In the genomic region with DNA sequence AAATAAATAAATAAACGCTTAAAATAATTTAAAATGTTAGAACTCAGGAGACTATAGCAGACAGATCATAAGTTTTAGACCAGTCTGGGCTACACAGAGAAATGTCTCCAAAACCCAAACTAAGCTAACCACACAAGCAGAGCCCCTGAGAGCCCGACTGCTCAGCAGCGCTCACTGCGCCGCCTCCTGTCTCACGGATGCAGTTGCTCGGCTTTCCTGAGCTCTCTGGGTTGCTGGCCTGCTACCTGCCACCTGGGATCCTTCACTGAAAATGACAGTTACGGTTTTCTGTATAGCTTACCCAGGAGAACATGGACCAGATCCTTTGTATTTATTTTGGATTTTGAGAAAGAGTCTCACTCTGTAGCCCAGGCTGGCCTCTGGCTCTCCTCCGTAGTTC, we compare ENCODE assay signal across 14 mouse cellular contexts. TPM values are rescaled to one million over a fixed set of nuclear protein-coding genes. Genes with fewer than 3 reads are reported as not detected.
DNase-seq lines count a peak whose midpoint lies in the region; ATAC-seq and TF ChIP-seq lines count a peak whose summit lies in the region.
"Had no signal": no experiment of that assay in that cellular context is flagged by ENCODE, and none has a peak within 500 bp of the region (broad histone marks: within the 10 kb centered on the region; RNA-seq: fewer than 3 reads in every experiment).

No protein-coding gene starts in this region.

- no peak for DNase-seq in lung, embryonic 14.5 days
- DNase-seq in lung, postnatal 10 days = no peak
- DNase-seq in ES-CJ7 (ENCODE audit: low read depth, low spot score) = peak; percentile 55
- no peak for DNase-seq in liver, embryonic 11.5 days (ENCODE audit: low spot score)
- DNase-seq in thymus, postnatal 0 days (ENCODE audit: low spot score) = peak; percentile 88
- DNase-seq: adrenal gland, postnatal 36 days; cerebellum, postnatal 25 days; gastrocnemius, adult 2 months; kidney, adult 2 months had no signal

- no peak overlapping the region for H3K4me2 ChIP-seq in lung, embryonic 14.5 days
- H3K4me2 ChIP-seq in liver, embryonic 11.5 days = no peak overlapping the region
- no peak overlapping the region for H3K4me2 ChIP-seq in neural tube, embryonic 15.5 days
- H3K4me2 ChIP-seq: heart, embryonic 13.5 days; lung, embryonic 15.5 days had no signal

- no peak overlapping the region for H3K9ac ChIP-seq in lung, embryonic 14.5 days
- no peak overlapping the region for H3K9ac ChIP-seq in liver, embryonic 11.5 days (ENCODE audit: low read depth, low read length)
- H3K9ac ChIP-seq in neural tube, embryonic 15.5 days (replicated peaks) = no peak overlapping the region
- H3K9ac ChIP-seq: heart, embryonic 13.5 days; lung, embryonic 15.5 days had no signal

- TF ChIP-seq CTCF in lung, embryonic 14.5 days (IDR thresholded peaks at IDR 0.05; ENCODE audit: low read depth) = peak; percentile 30

- no peaks in the 10 kb centered on the region for H3K36me3 ChIP-seq in lung, embryonic 14.5 days (ENCODE audit: insufficient read depth)
- peaks cover 6% of the 10 kb centered on the region; the same call in 1 of the 2 replicates for H3K36me3 ChIP-seq in liver, embryonic 11.5 days (ENCODE audit: control insufficient read depth, insufficient read depth, low read length)
- H3K36me3 ChIP-seq in neural tube, embryonic 15.5 days = no peaks in the 10 kb centered on the region

- no peaks in the 10 kb centered on the region for H3K27me3 ChIP-seq in lung, embryonic 14.5 days (ENCODE audit: insufficient read depth, low read length)
- no peaks in the 10 kb centered on the region for H3K27me3 ChIP-seq in liver, embryonic 11.5 days (replicated peaks; ENCODE audit: control insufficient read depth, insufficient read depth, low read length)
- no peaks in the 10 kb centered on the region for H3K27me3 ChIP-seq in neural tube, embryonic 15.5 days (replicated peaks)
- H3K27me3 ChIP-seq: lung, embryonic 15.5 days had no signal

- WGBS in lung, embryonic 14.5 days = 41% methylated on average over 9 of the region's 9 CpGs
- 64% methylated on average over 9 of the region's 9 CpGs for WGBS in liver, embryonic 11.5 days
- 61% methylated on average over 9 of the region's 9 CpGs for WGBS in neural tube, embryonic 15.5 days

- peaks cover 2% of the 10 kb centered on the region; the same call in 1 of the 2 replicates for H3K4me1 ChIP-seq in lung, embryonic 14.5 days (ENCODE audit: insufficient read depth)
- H3K4me1 ChIP-seq in liver, embryonic 11.5 days (replicated peaks; ENCODE audit: control insufficient read depth, insufficient read depth, low read length) = peaks cover 12% of the 10 kb centered on the region
- H3K4me1 ChIP-seq in neural tube, embryonic 15.5 days = no peaks in the 10 kb centered on the region

- H3K27ac ChIP-seq in lung, embryonic 14.5 days (ENCODE audit: low read depth) = no peak overlapping the region
- H3K27ac ChIP-seq in liver, embryonic 11.5 days (ENCODE audit: low read depth, low read length) = no peak overlapping the region
- H3K27ac ChIP-seq in neural tube, embryonic 15.5 days (replicated peaks) = no peak overlapping the region
- H3K27ac ChIP-seq: gastrocnemius, adult 2 months; heart, embryonic 13.5 days; lung, embryonic 15.5 days had no signal

- H3K4me3 ChIP-seq in lung, embryonic 14.5 days (ENCODE audit: low read depth, low read length) = no peak overlapping the region
- no peak overlapping the region for H3K4me3 ChIP-seq in liver, embryonic 11.5 days (ENCODE audit: low read depth, low read length)
- H3K4me3 ChIP-seq in neural tube, embryonic 15.5 days (replicated peaks) = no peak overlapping the region
- H3K4me3 ChIP-seq: gastrocnemius, adult 2 months; heart, embryonic 13.5 days; lung, embryonic 15.5 days had no signal

- ATAC-seq in lung, embryonic 14.5 days (ENCODE audit: insufficient read depth) = no peak
- ATAC-seq in liver, embryonic 11.5 days (replicated peaks; ENCODE audit: low FRiP score) = 0 out of 2 replicates have a peak, but pooled peaks have one; percentile 33
- ATAC-seq in megakaryocyte-erythroid progenitor cell, adult 5-6 weeks (replicated peaks; ENCODE audit: low FRiP score, low TSS enrichment, poor library complexity, severe bottlenecking) = no peak
- ATAC-seq in neural tube, embryonic 15.5 days (ENCODE audit: low FRiP score) = no peak
- ATAC-seq in monocyte, adult 5-6 weeks (replicated peaks; ENCODE audit: insufficient number of reproducible peaks, low FRiP score, low TSS enrichment, poor library complexity, severe bottlenecking) = no peak

- H3K9me3 ChIP-seq in lung, embryonic 14.5 days (ENCODE audit: low read depth, low read length) = no peaks in the 10 kb centered on the region
- no peaks in the 10 kb centered on the region for H3K9me3 ChIP-seq in liver, embryonic 11.5 days (ENCODE audit: control insufficient read depth, low read length)
- H3K9me3 ChIP-seq in neural tube, embryonic 15.5 days (replicated peaks) = no peaks in the 10 kb centered on the region
- H3K9me3 ChIP-seq: heart, embryonic 13.5 days; lung, embryonic 15.5 days had no signal

RNA-seq across cellular contexts. Expression of gene Supt4a, which starts 17.0 kb away (rescaled TPM):
- polyA plus RNA-seq in lung, embryonic 14.5 days (2014; fragmentation: Nextera tagmentation; extraction: Ambion mirVana) = 145 and 146 TPM in 2 replicates
- polyA plus RNA-seq in liver, embryonic 11.5 days (2014; fragmentation: Nextera tagmentation; extraction: Ambion mirVana) = 233 and 240 TPM in 2 replicates
- 425 and 454 TPM in 2 replicates for polyA plus RNA-seq in thymus, postnatal 0 days (2015; fragmentation: Nextera tagmentation; extraction: Ambion mirVana)
- total RNA-seq in megakaryocyte-erythroid progenitor cell, adult 5-6 weeks (2014; fragmentation: Nextera tagmentation) = 146 and 192 TPM in 2 replicates
- 55.2 and 75.2 TPM in 2 replicates for total RNA-seq in megakaryocyte-erythroid progenitor cell, adult 5-6 weeks (2017)
- 129 and 144 TPM in 2 replicates for polyA plus RNA-seq in neural tube, embryonic 15.5 days (2015; fragmentation: Nextera tagmentation; extraction: Ambion mirVana)
- total RNA-seq in monocyte, adult 5-6 weeks (2017) = 123 to 169 TPM (median 136 TPM) in 3 replicates

RNA-seq across cellular contexts. Expression of gene Tspoap1, which starts 40.0 kb away (rescaled TPM):
- polyA plus RNA-seq in lung, embryonic 14.5 days (2014; fragmentation: Nextera tagmentation; extraction: Ambion mirVana) = 1.5 and 2.5 TPM in 2 replicates
- polyA plus RNA-seq in liver, embryonic 11.5 days (2014; fragmentation: Nextera tagmentation; extraction: Ambion mirVana) = 7.7 and 9.3 TPM in 2 replicates
- 2.6 and 4.0 TPM in 2 replicates for polyA plus RNA-seq in thymus, postnatal 0 days (2015; fragmentation: Nextera tagmentation; extraction: Ambion mirVana)
- total RNA-seq in megakaryocyte-erythroid progenitor cell, adult 5-6 weeks (2014; fragmentation: Nextera tagmentation) = 5.5 and 20.3 TPM in 2 replicates
- total RNA-seq in megakaryocyte-erythroid progenitor cell, adult 5-6 weeks (2017) = 3.5 and 5.4 TPM in 2 replicates
- polyA plus RNA-seq in neural tube, embryonic 15.5 days (2015; fragmentation: Nextera tagmentation; extraction: Ambion mirVana) = 34.5 and 43.8 TPM in 2 replicates
- 4.3 to 7.3 TPM (median 5.4 TPM) in 3 replicates for total RNA-seq in monocyte, adult 5-6 weeks (2017)
- total RNA-seq: gastrocnemius, adult 2 months had no signal

RNA-seq across cellular contexts. Expression of gene Rnf43, which starts 57.8 kb away (rescaled TPM):
- polyA plus RNA-seq in lung, embryonic 14.5 days (2014; fragmentation: Nextera tagmentation; extraction: Ambion mirVana) = 18.0 and 21.5 TPM in 2 replicates
- 8.2 and 10.0 TPM in 2 replicates for polyA plus RNA-seq in liver, embryonic 11.5 days (2014; fragmentation: Nextera tagmentation; extraction: Ambion mirVana)
- polyA plus RNA-seq in thymus, postnatal 0 days (2015; fragmentation: Nextera tagmentation; extraction: Ambion mirVana) = 5.2 and 6.8 TPM in 2 replicates
- 4.2 and 7.0 TPM in 2 replicates for total RNA-seq in megakaryocyte-erythroid progenitor cell, adult 5-6 weeks (2014; fragmentation: Nextera tagmentation)
- total RNA-seq in megakaryocyte-erythroid progenitor cell, adult 5-6 weeks (2017) = 1.4 and 3.1 TPM in 2 replicates
- polyA plus RNA-seq in neural tube, embryonic 15.5 days (2015; fragmentation: Nextera tagmentation; extraction: Ambion mirVana) = 0.54 and 2.6 TPM in 2 replicates
- 5.8 to 17.9 TPM (median 10.8 TPM) in 3 replicates for total RNA-seq in monocyte, adult 5-6 weeks (2017)

Comparison
In these comparisons a context has a peak if more than half of its experiments do, and no peak if none do; other contexts are left out.
1. DNase-seq: peak in ES-CJ7 (single experiment) and thymus, postnatal 0 days (single experiment); none in lung, embryonic 14.5 days (single experiment), lung, postnatal 10 days (single experiment) and liver, embryonic 11.5 days (single experiment).